Mouse (Mus musculus): ENCODE measurements around the gene Bmpr1a. TPM values are rescaled to one million over a fixed set of nuclear protein-coding genes. Genes with fewer than 3 reads are reported as not detected.

The Bmpr1a gene
- total RNA-seq, 2 experiments from 2014 or later = 36.5 to 42.2 TPM

GRCm38 (mm10) chr14:34397871-34398270, 105.3 kb downstream of the Bmpr1a start:
- DNase-seq (ENCODE audit: low spot score in 2 of 2) = no peak
- no peak for TF ChIP-seq CTCF (conservative IDR thresholded peaks at IDR 0.05)
- Histone ChIP-seq H3K4me3 (no peak overlapping the region), H3K27ac (no peak overlapping the region)

GRCm38 (mm10) chr14:34393295-34393694, 109.8 kb downstream of the Bmpr1a start:
- Histone ChIP-seq H3K27ac (0 out of 2 replicates have a peak overlapping the region, but pooled peaks have one; percentile 7), H3K4me3 (no peak overlapping the region)
- no peak for TF ChIP-seq CTCF (conservative IDR thresholded peaks at IDR 0.05)
- no peak for DNase-seq (ENCODE audit: low spot score in 2 of 2)

GRCm38 (mm10) chr14:34382921-34383704, 120.0 kb downstream of the Bmpr1a start:
- no peak overlapping the region for H3K27ac ChIP-seq
- no peak overlapping the region for H3K4me3 ChIP-seq
- no peak for DNase-seq (ENCODE audit: low spot score in 2 of 2)
- TF ChIP-seq CTCF (conservative IDR thresholded peaks at IDR 0.05) = no peak

GRCm38 (mm10) chr14:34378560-34379331, 124.4 kb downstream of the Bmpr1a start:
- TF ChIP-seq CTCF (conservative IDR thresholded peaks at IDR 0.05) = no peak
- Histone ChIP-seq H3K27ac (peak overlapping the region; percentile 51; the same call in 1 of the 2 replicates), H3K4me3 (no peak overlapping the region)
- no peak for DNase-seq (ENCODE audit: low spot score in 2 of 2)

- TF ChIP-seq CTCF (conservative IDR thresholded peaks at IDR 0.05) = no peak
- no peak overlapping the region for H3K4me3 ChIP-seq
- no peak for DNase-seq (ENCODE audit: low spot score in 2 of 2)
- H3K27ac ChIP-seq = no peak overlapping the region
Observed at GRCm38 (mm10) chr14:34377121-34377520, 126.0 kb downstream of the Bmpr1a start.

- DNase-seq (ENCODE audit: low spot score in 2 of 2) = no peak
- TF ChIP-seq CTCF (conservative IDR thresholded peaks at IDR 0.05) = no peak
- Histone ChIP-seq H3K27ac (no peak overlapping the region), H3K4me3 (peak overlapping the region; percentile 13; the same call in 1 of the 2 replicates)
Observed at GRCm38 (mm10) chr14:34375941-34376340, 127.2 kb downstream of the Bmpr1a start.

- no peak for TF ChIP-seq CTCF (conservative IDR thresholded peaks at IDR 0.05)
- DNase-seq (ENCODE audit: low spot score in 2 of 2) = no peak
- peak within 1 kb of the TSS; percentile 39; the same call in 1 of the 2 replicates for H3K27ac ChIP-seq
- peak within 1 kb of the TSS; percentile 13; the same call in 1 of the 2 replicates for H3K4me3 ChIP-seq
Observed at GRCm38 (mm10) chr14:34375415-34375904, 127.7 kb downstream of the Bmpr1a start, which contains the start of gene Mmrn2. TSS of gene Mmrn2 (plus strand) at chr14:34375465.

- Histone ChIP-seq H3K27ac (peak within 1 kb of the TSS; percentile 39; the same call in 1 of the 2 replicates), H3K4me3 (0 out of 2 replicates have a peak within 1 kb of the TSS, but pooled peaks have one; percentile 13)
- TF ChIP-seq CTCF (conservative IDR thresholded peaks at IDR 0.05) = no peak
- DNase-seq (ENCODE audit: low spot score in 2 of 2) = no peak
Observed at GRCm38 (mm10) chr14:34374577-34374976, 128.6 kb downstream of the Bmpr1a start, which contains the start of gene Sncg. TSS of gene Sncg (minus strand) at chr14:34374789.

- H3K27ac ChIP-seq = no peak overlapping the region
- H3K4me3 ChIP-seq = no peak overlapping the region
- no peak for DNase-seq (ENCODE audit: low spot score in 2 of 2)
- no peak for TF ChIP-seq CTCF (conservative IDR thresholded peaks at IDR 0.05)
Observed at GRCm38 (mm10) chr14:34373581-34373980, 129.6 kb downstream of the Bmpr1a start.

- H3K27ac ChIP-seq = no peak overlapping the region
- peak; percentile 93 for TF ChIP-seq CTCF (conservative IDR thresholded peaks at IDR 0.05)
- DNase-seq (ENCODE audit: low spot score in 2 of 2) = peak in 1 of 2 experiments; percentile 69
Observed at GRCm38 (mm10) chr14:34372646-34373045, 130.5 kb downstream of the Bmpr1a start.

GRCm38 (mm10) chr14:34371763-34372162, 131.4 kb downstream of the Bmpr1a start:
- no peak for TF ChIP-seq CTCF (conservative IDR thresholded peaks at IDR 0.05)
- no peak for DNase-seq (ENCODE audit: low spot score in 2 of 2)
- H3K4me3 ChIP-seq = no peak overlapping the region
- no peak overlapping the region for H3K27ac ChIP-seq

More at GRCm38 (mm10) chr14:34372646-34373045, 130.5 kb downstream of the Bmpr1a start:
- H3K4me3 ChIP-seq = no peak overlapping the region

GRCm38 (mm10) chr14:34370921-34371320, 132.2 kb downstream of the Bmpr1a start:
- TF ChIP-seq CTCF (conservative IDR thresholded peaks at IDR 0.05) = no peak
- no peak for DNase-seq (ENCODE audit: low spot score in 2 of 2)
- no peak overlapping the region for H3K4me3 ChIP-seq
- H3K27ac ChIP-seq = no peak overlapping the region

GRCm38 (mm10) chr14:34370203-34370602, 132.9 kb downstream of the Bmpr1a start:
- TF ChIP-seq CTCF (conservative IDR thresholded peaks at IDR 0.05) = peak; percentile 62
- H3K27ac ChIP-seq = no peak overlapping the region
- DNase-seq (ENCODE audit: low spot score in 2 of 2) = no peak
- H3K4me3 ChIP-seq = no peak overlapping the region

Measured in layer of hippocampus, adult 2 months (tissue).